Mouse (Mus musculus): ENCODE measurements around the gene Nmnat2. TPM values are rescaled to one million over a fixed set of nuclear protein-coding genes. Genes with fewer than 3 reads are reported as not detected.

Gene Nmnat2
- total and polyA plus RNA-seq, 2 experiments from 2014 or later, result 87.6 to 152 TPM

- WGBS, result 22% methylated on average over 16 of the region's 16 CpGs
- Histone ChIP-seq H3K9me3 (ENCODE audit: low read length) (no peaks in the 10 kb centered on the region), H3K27ac (ENCODE audit: low read depth, low read length) (no peak overlapping the region), H3K4me1 (ENCODE audit: insufficient read depth, low read length) (no peaks in the 10 kb centered on the region), H3K4me2 (ENCODE audit: low read depth, low read length, poor library complexity, severe bottlenecking) (no peak overlapping the region), H3K36me3 (ENCODE audit: insufficient read depth, low read length) (no peaks in the 10 kb centered on the region), H3K4me3 (ENCODE audit: low read depth, low read length) (no peak overlapping the region), H3K9ac (replicated peaks; ENCODE audit: low read length, poor library complexity, severe bottlenecking) (no peak overlapping the region), H3K27me3 (ENCODE audit: insufficient read depth, low read length) (no peaks in the 10 kb centered on the region)
- no peak for ATAC-seq (ENCODE audit: low FRiP score)
- TF ChIP-seq CTCF (IDR thresholded peaks at IDR 0.05), result 0 out of 2 replicates have a peak, but pooled peaks have one; percentile 15
- DNase-seq (ENCODE audit: low spot score), result no peak
Observed at GRCm38 (mm10) chr1:153095826-153096727, 141.3 kb downstream of the Nmnat2 start.

- Histone ChIP-seq H3K4me3 (ENCODE audit: low read depth, low read length) (no peak overlapping the region), H3K9me3 (ENCODE audit: low read length) (no peaks in the 10 kb centered on the region), H3K27ac (ENCODE audit: low read depth, low read length) (no peak overlapping the region), H3K9ac (replicated peaks; ENCODE audit: low read length, poor library complexity, severe bottlenecking) (no peak overlapping the region), H3K27me3 (ENCODE audit: insufficient read depth, low read length) (no peaks in the 10 kb centered on the region), H3K4me1 (ENCODE audit: insufficient read depth, low read length) (no peaks in the 10 kb centered on the region), H3K4me2 (ENCODE audit: low read depth, low read length, poor library complexity, severe bottlenecking) (no peak overlapping the region), H3K36me3 (ENCODE audit: insufficient read depth, low read length) (peaks cover 2% of the 10 kb centered on the region; the same call in 1 of the 2 replicates)
- peak; percentile 16; the same call in 1 of the 2 replicates for TF ChIP-seq CTCF (IDR thresholded peaks at IDR 0.05)
- 93% methylated on average over 6 of the region's 6 CpGs for WGBS
- ATAC-seq (ENCODE audit: low FRiP score) (no peak), DNase-seq (ENCODE audit: low spot score) (no peak)
Observed at GRCm38 (mm10) chr1:153097017-153097675, 142.4 kb downstream of the Nmnat2 start.

- no peak overlapping the region for H3K4me2 ChIP-seq (ENCODE audit: low read depth, low read length, poor library complexity, severe bottlenecking)
- WGBS, result 51% methylated on average over 11 of the region's 11 CpGs
- no peak for DNase-seq (ENCODE audit: low spot score)
- H3K4me3 ChIP-seq (ENCODE audit: low read depth, low read length), result no peak overlapping the region
- TF ChIP-seq CTCF (IDR thresholded peaks at IDR 0.05), result no peak
- no peaks in the 10 kb centered on the region for H3K27me3 ChIP-seq (ENCODE audit: insufficient read depth, low read length)
- peaks cover 2% of the 10 kb centered on the region; the same call in 1 of the 2 replicates for H3K36me3 ChIP-seq (ENCODE audit: insufficient read depth, low read length)
- no peak overlapping the region for H3K9ac ChIP-seq (replicated peaks; ENCODE audit: low read length, poor library complexity, severe bottlenecking)
- H3K9me3 ChIP-seq (ENCODE audit: low read length), result no peaks in the 10 kb centered on the region
- no peak overlapping the region for H3K27ac ChIP-seq (ENCODE audit: low read depth, low read length)
- no peak for ATAC-seq (ENCODE audit: low FRiP score)
- H3K4me1 ChIP-seq (ENCODE audit: insufficient read depth, low read length), result no peaks in the 10 kb centered on the region
Observed at GRCm38 (mm10) chr1:153098586-153098985, 143.8 kb downstream of the Nmnat2 start.

- no peak overlapping the region for H3K4me3 ChIP-seq (ENCODE audit: low read depth, low read length)
- H3K4me2 ChIP-seq (ENCODE audit: low read depth, low read length, poor library complexity, severe bottlenecking), result no peak overlapping the region
- no peak overlapping the region for H3K27ac ChIP-seq (ENCODE audit: low read depth, low read length)
- no peaks in the 10 kb centered on the region for H3K4me1 ChIP-seq (ENCODE audit: insufficient read depth, low read length)
- 52% methylated on average over 9 of the region's 9 CpGs for WGBS
- DNase-seq (ENCODE audit: low spot score), result no peak
- peaks cover 2% of the 10 kb centered on the region; the same call in 1 of the 2 replicates for H3K36me3 ChIP-seq (ENCODE audit: insufficient read depth, low read length)
- no peak for ATAC-seq (ENCODE audit: low FRiP score)
- no peaks in the 10 kb centered on the region for H3K27me3 ChIP-seq (ENCODE audit: insufficient read depth, low read length)
- H3K9me3 ChIP-seq (ENCODE audit: low read length), result no peaks in the 10 kb centered on the region
- TF ChIP-seq CTCF (IDR thresholded peaks at IDR 0.05), result no peak
- H3K9ac ChIP-seq (replicated peaks; ENCODE audit: low read length, poor library complexity, severe bottlenecking), result no peak overlapping the region
Observed at GRCm38 (mm10) chr1:153100912-153101311, 146.1 kb downstream of the Nmnat2 start.

- no peak for ATAC-seq (ENCODE audit: low FRiP score)
- no peaks in the 10 kb centered on the region for H3K4me1 ChIP-seq (ENCODE audit: insufficient read depth, low read length)
- H3K4me2 ChIP-seq (ENCODE audit: low read depth, low read length, poor library complexity, severe bottlenecking), result no peak overlapping the region
- 38% methylated on average over 9 of the region's 9 CpGs for WGBS
- no peak overlapping the region for H3K9ac ChIP-seq (replicated peaks; ENCODE audit: low read length, poor library complexity, severe bottlenecking)
- peaks cover 2% of the 10 kb centered on the region; the same call in 1 of the 2 replicates for H3K36me3 ChIP-seq (ENCODE audit: insufficient read depth, low read length)
- TF ChIP-seq CTCF (IDR thresholded peaks at IDR 0.05), result peak; percentile 74
- H3K9me3 ChIP-seq (ENCODE audit: low read length), result no peaks in the 10 kb centered on the region
- no peaks in the 10 kb centered on the region for H3K27me3 ChIP-seq (ENCODE audit: insufficient read depth, low read length)
- no peak overlapping the region for H3K4me3 ChIP-seq (ENCODE audit: low read depth, low read length)
- H3K27ac ChIP-seq (ENCODE audit: low read depth, low read length), result no peak overlapping the region
- peak; percentile 49 for DNase-seq (ENCODE audit: low spot score)
Observed at GRCm38 (mm10) chr1:153101327-153101880, 146.6 kb downstream of the Nmnat2 start.

Measured in midbrain, postnatal 0 days (tissue).